Mouse (Mus musculus): Measurements from ENCODE around the gene Fam129c. TPM values are rescaled to one million over a fixed set of nuclear protein-coding genes. Genes with fewer than 3 reads are reported as not detected.

Fam129c gene
- total RNA-seq, 2 experiments from 2014 or later, result 3.9 to 4.0 TPM

- DNase-seq (ENCODE audit: low spot score in 2 of 2), result no peak
- intact Hi-C loops (cut with DNase I), result no loop called here
Measured at GRCm38 (mm10) chr8:71633981-71634667, 36.7 kb downstream of the Fam129c start.

- intact Hi-C loops (cut with DNase I), result no loop called here
- no peak for DNase-seq (ENCODE audit: low spot score in 2 of 2)
Measured at GRCm38 (mm10) chr8:71637149-71638095, 40.0 kb downstream of the Fam129c start.

DNA sequence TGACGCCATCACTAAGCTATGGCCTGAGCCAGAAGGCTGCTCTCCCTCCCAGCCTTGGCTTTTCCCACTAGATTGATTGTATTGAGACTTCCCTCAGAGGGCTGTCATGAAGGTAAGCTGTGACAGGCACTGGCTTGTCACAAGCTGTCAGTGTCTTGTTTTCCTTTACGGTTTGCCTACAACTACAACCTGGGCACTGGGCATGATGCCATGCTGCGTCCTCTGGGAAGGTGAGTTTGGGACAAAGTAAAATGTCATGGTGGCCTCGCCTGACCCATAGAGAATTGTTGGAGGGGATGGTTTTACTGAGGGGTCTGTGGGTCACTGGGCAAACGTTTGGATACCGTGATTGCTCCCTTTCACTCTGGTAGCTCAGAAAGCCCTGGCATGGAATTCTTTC lies 40.9 kb downstream of the Fam129c start:
- no peak for DNase-seq (ENCODE audit: low spot score in 2 of 2)
- intact Hi-C loops (cut with DNase I), result no loop called here

DNA sequence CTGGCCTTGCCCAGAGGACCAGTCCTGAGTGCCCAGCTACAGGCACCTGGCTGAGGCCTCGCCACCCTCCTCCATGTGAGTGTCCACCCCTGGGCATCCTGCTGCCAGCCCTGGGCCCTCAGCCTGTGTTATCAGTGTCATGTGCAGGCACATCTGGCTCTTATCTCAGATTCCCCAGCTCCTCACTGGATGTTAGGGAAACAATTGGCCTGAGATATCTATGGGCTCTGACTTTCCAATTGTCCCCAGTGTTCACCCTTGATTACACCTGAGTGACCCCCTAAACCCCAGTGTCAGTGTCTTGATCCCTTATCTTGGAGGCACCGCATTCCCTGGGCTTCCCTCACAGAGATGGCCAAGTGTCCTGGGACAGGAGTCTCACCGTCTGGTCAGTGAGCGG lies 41.9 kb downstream of the Fam129c start:
- intact Hi-C loops (cut with DNase I), result no loop called here
- no peak for DNase-seq (ENCODE audit: low spot score in 2 of 2)

GRCm38 (mm10) chr8:71645510-71645909 lies 48.1 kb downstream of the Fam129c start:
- no peak for DNase-seq (ENCODE audit: low spot score in 2 of 2)
- intact Hi-C loops (cut with DNase I), result no loop called here

GRCm38 (mm10) chr8:71654600-71654999 lies 57.2 kb downstream of the Fam129c start:
- intact Hi-C loops (cut with DNase I), result no loop called here
- DNase-seq (ENCODE audit: low spot score in 2 of 2), result no peak

Small RNAs within 50 kb of the gene (microRNA-seq; reads per million reads assigned to microRNA genes)
- 34.8 reads per million, percentile 46 among the genes with 10 or more reads in this experiment for gene Mir6769b

Other genes with a start within 250 kb of the Fam129c start
- gene Use1, start 230.8 kb upstream of the Fam129c start, total RNA-seq (2021), result 100 to 1,000 TPM; 104 to 119 TPM
- gene Ocel1, start 226.3 kb upstream of the Fam129c start, total RNA-seq (2021), result 10 to 100 TPM; 15.4 to 18.1 TPM
- 10 to 100 TPM; 39.3 to 40.6 TPM for gene Nr2f6, start 215.7 kb upstream of the Fam129c start, total RNA-seq (2021)
- 1 to 10 TPM; 3.4 to 4.9 TPM for gene Ushbp1, start 201.8 kb upstream of the Fam129c start, total RNA-seq (2021)
- gene Babam1, start 200.8 kb upstream of the Fam129c start, total RNA-seq (2021), result 100 to 1,000 TPM; 101 to 116 TPM
- gene Ankle1, start 191.6 kb upstream of the Fam129c start, total RNA-seq (2021), result under 1 TPM in 1 of 2 experiments, not detected in 1; 0.29 TPM
- gene Abhd8, start 134.0 kb upstream of the Fam129c start, total RNA-seq (2021), result 100 to 1,000 TPM; 303 to 342 TPM
- gene Mrpl34, start 132.7 kb upstream of the Fam129c start, total RNA-seq (2021), result 10 to 100 TPM; 47.3 to 68.9 TPM
- gene Dda1, start 128.4 kb upstream of the Fam129c start, total RNA-seq (2021), result 10 to 100 TPM; 70.7 to 78.7 TPM
- gene Ano8, start 111.7 kb upstream of the Fam129c start, total RNA-seq (2021), result 10 to 100 TPM; 59.3 to 62.2 TPM
- gene Gtpbp3, start 109.5 kb upstream of the Fam129c start, total RNA-seq (2021), result 10 to 100 TPM; 34.2 to 36.0 TPM
- gene Plvap, start 85.9 kb upstream of the Fam129c start, total RNA-seq (2021), result 1 to 10 TPM; 7.4 to 9.4 TPM
- gene Ccdc194, start 71.9 kb upstream of the Fam129c start, total RNA-seq (2021), result not detected
- 1 to 10 TPM; 3.5 to 4.8 TPM for gene Bst2, start 60.2 kb upstream of the Fam129c start, total RNA-seq (2021)
- gene Mvb12a, start 54.7 kb upstream of the Fam129c start, total RNA-seq (2021), result 10 to 100 TPM; 37.8 to 43.0 TPM
- gene Tmem221, start 38.8 kb upstream of the Fam129c start, total RNA-seq (2021), result not detected
- under 1 TPM; 0.18 to 0.22 TPM for gene Nxnl1, start 31.0 kb upstream of the Fam129c start, total RNA-seq (2021)
- 100 to 1,000 TPM in 1 of 2 experiments, 10 to 100 TPM in 1; 94.7 to 109 TPM for gene Slc27a1, start 28.8 kb upstream of the Fam129c start, total RNA-seq (2021)
- 10 to 100 TPM; 31.1 to 41.6 TPM for gene Pgls, start 5.5 kb upstream of the Fam129c start, total RNA-seq (2021)
- 10 to 100 TPM; 48.5 to 52.2 TPM for gene Colgalt1, start 13.3 kb downstream of the Fam129c start, total RNA-seq (2021)
- gene Unc13a, start 74.1 kb downstream of the Fam129c start, total RNA-seq (2021), result 100 to 1,000 TPM; 278 to 328 TPM
- gene Jak3, start 78.6 kb downstream of the Fam129c start, total RNA-seq (2021), result 1 to 10 TPM; 4.0 to 5.5 TPM
- 1 to 10 TPM in 1 of 2 experiments, under 1 TPM in 1; 0.59 to 1.9 TPM for gene Insl3, start 91.6 kb downstream of the Fam129c start, total RNA-seq (2021)
- gene B3gnt3, start 104.1 kb downstream of the Fam129c start, total RNA-seq (2021), result under 1 TPM; 0.52 to 0.75 TPM
- 100 to 1,000 TPM; 156 to 193 TPM for gene Fcho1, start 128.1 kb downstream of the Fam129c start, total RNA-seq (2021)

Measured in left cerebral cortex, postnatal 36 days (tissue).